Mouse (Mus musculus) midbrain, embryonic 16.5 days (tissue): ENCODE measurements around the gene Gmds. TPM values are rescaled to one million over a fixed set of nuclear protein-coding genes. Genes with fewer than 3 reads are reported as not detected.
A peak's percentile ranks its signal among the peaks of the same experiment; 100 is the strongest.

ENCODE experiments used
- ATAC-seq: fragments of 200-750 bp; cut with Nextera tagmentation; 2 replicates; pipeline ENCODE4 v1.8.0; 2017; ENCODE audit warnings: moderate TSS enrichment
- H3K27ac ChIP-seq: fragments of 300-500 bp; sonication (generic); 2 replicates; pipeline ENCODE4 v1.5.1; 2014; ENCODE audit warnings: mild to moderate bottlenecking, low read length, mixed read lengths
- H3K27me3 ChIP-seq: fragments of 300-500 bp; sonication (generic); 2 replicates; pipeline ENCODE4 v1.6.1; 2014; ENCODE audit warnings: low read depth, low read length, mixed read lengths; ENCODE audit not compliant: control insufficient read depth, insufficient read depth
- H3K36me3 ChIP-seq: fragments of 300-500 bp; sonication (generic); 2 replicates; pipeline ENCODE4 v1.6.1; 2014; ENCODE audit warnings: mild to moderate bottlenecking, low read length, moderate library complexity, mixed read lengths; ENCODE audit not compliant: control insufficient read depth, insufficient read depth
- H3K4me1 ChIP-seq: fragments of 300-500 bp; sonication (generic); 2 replicates; pipeline ENCODE4 v1.6.1; 2014; ENCODE audit warnings: mild to moderate bottlenecking, low read length, mixed read lengths; ENCODE audit not compliant: control insufficient read depth, insufficient read depth
- H3K4me2 ChIP-seq: fragments of 300-500 bp; sonication (generic); 2 replicates; pipeline ENCODE4 v1.6.1; 2014; ENCODE audit warnings: mild to moderate bottlenecking, low read length, mixed read lengths
- H3K4me3 ChIP-seq: fragments of 300-500 bp; sonication (generic); 2 replicates; pipeline ENCODE4 v1.5.1; 2014; ENCODE audit warnings: low read depth, mild to moderate bottlenecking, low read length, moderate library complexity, mixed read lengths
- H3K9ac ChIP-seq: fragments of 300-500 bp; sonication (generic); 2 replicates; pipeline ENCODE4 v1.6.1; 2014; ENCODE audit warnings: low read depth, low read length, mixed read lengths
- H3K9me3 ChIP-seq: fragments of 300-500 bp; sonication (generic); replicated peaks from 2 replicates; pipeline ENCODE4 v1.6.1; 2014; ENCODE audit warnings: mild to moderate bottlenecking, low read length, mixed read lengths; ENCODE audit not compliant: control insufficient read depth, poor library complexity, severe bottlenecking
- whole genome bisulfite sequencing: fragments of 180-500 bp; shearing (Covaris S2); extraction: QIAGEN DNeasy Blood & Tissue Kit; methylation state at CpG from one replicate; pipeline ENCODE4 v1.1.7; 2014; 5-methylcytosine and 5-hydroxymethylcytosine counted together
- polyA plus RNA-seq: library from polyadenylated mRNA; unstranded; fragments of >200 nt; fragmentation: Nextera tagmentation; extraction: Ambion mirVana; gene quantifications from 2 replicates; pipeline ENCODE4 v1.2.1, GENCODE M21; 2015

The Gmds gene
- polyA plus RNA-seq, 1 experiment from 2014 or later = 34.9 TPM

GRCm38 (mm10) chr13:32235046-32235445 lies 103.5 kb downstream of the Gmds start:
- H3K4me2 ChIP-seq = no peak overlapping the region
- no peak overlapping the region for H3K27ac ChIP-seq
- no peak overlapping the region for H3K9ac ChIP-seq
- H3K4me3 ChIP-seq = no peak overlapping the region
- H3K27me3 ChIP-seq = no peaks in the 10 kb centered on the region
- no peaks in the 10 kb centered on the region for H3K4me1 ChIP-seq
- ATAC-seq = no peak
- no peaks in the 10 kb centered on the region for H3K9me3 ChIP-seq
- no peaks in the 10 kb centered on the region for H3K36me3 ChIP-seq
- WGBS = 95% methylated on average over 4 of the region's 4 CpGs

- ATAC-seq = no peak
- H3K27me3 ChIP-seq = no peaks in the 10 kb centered on the region
- WGBS = 86% methylated on average over 9 of the region's 9 CpGs
- H3K9me3 ChIP-seq = no peaks in the 10 kb centered on the region
- H3K4me1 ChIP-seq = no peaks in the 10 kb centered on the region
- H3K27ac ChIP-seq = no peak overlapping the region
- H3K9ac ChIP-seq = no peak overlapping the region
- H3K4me3 ChIP-seq = no peak overlapping the region
- no peak overlapping the region for H3K4me2 ChIP-seq
- no peaks in the 10 kb centered on the region for H3K36me3 ChIP-seq
These were observed 104.5 kb downstream of the Gmds start for GRCm38 (mm10) chr13:32234019-32234418.

- no peak for ATAC-seq
- WGBS = 90% methylated on average over 5 of the region's 5 CpGs
- no peak overlapping the region for H3K27ac ChIP-seq
These were observed 106.1 kb downstream of the Gmds start for GRCm38 (mm10) chr13:32232391-32232790.

DNA sequence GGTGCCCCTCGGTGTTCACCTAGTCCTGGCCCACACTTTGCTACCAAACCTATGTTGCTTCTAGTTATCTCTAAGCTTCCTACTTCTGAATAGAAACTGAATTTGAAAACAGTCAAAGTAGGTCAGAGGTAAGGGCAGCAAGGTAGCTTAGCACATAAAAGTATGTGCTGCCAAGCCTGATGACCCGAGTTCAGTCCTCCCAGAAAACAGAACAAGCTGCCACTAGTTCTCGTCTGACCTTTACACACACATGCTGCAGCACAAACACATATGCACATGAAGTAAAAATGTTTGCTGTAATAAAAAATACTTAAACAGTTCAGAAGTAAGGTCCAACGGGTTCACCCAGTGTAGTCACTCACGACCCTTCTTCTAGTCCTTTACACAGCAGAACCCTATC lies 106.6 kb downstream of the Gmds start:
- no peak overlapping the region for H3K27ac ChIP-seq
- H3K4me3 ChIP-seq = no peak overlapping the region
- H3K36me3 ChIP-seq = no peaks in the 10 kb centered on the region
- no peaks in the 10 kb centered on the region for H3K9me3 ChIP-seq
- H3K4me1 ChIP-seq = no peaks in the 10 kb centered on the region
- no peaks in the 10 kb centered on the region for H3K27me3 ChIP-seq
- H3K4me2 ChIP-seq = no peak overlapping the region
- 90% methylated on average over 5 of the region's 5 CpGs for WGBS
- ATAC-seq = no peak
- no peak overlapping the region for H3K9ac ChIP-seq

More at GRCm38 (mm10) chr13:32232391-32232790, 106.1 kb downstream of the Gmds start:
- H3K36me3 ChIP-seq = no peaks in the 10 kb centered on the region
- no peak overlapping the region for H3K4me2 ChIP-seq
- no peaks in the 10 kb centered on the region for H3K27me3 ChIP-seq
- H3K9me3 ChIP-seq = no peaks in the 10 kb centered on the region
- no peak overlapping the region for H3K9ac ChIP-seq
- H3K4me1 ChIP-seq = no peaks in the 10 kb centered on the region
- H3K4me3 ChIP-seq = no peak overlapping the region

DNA sequence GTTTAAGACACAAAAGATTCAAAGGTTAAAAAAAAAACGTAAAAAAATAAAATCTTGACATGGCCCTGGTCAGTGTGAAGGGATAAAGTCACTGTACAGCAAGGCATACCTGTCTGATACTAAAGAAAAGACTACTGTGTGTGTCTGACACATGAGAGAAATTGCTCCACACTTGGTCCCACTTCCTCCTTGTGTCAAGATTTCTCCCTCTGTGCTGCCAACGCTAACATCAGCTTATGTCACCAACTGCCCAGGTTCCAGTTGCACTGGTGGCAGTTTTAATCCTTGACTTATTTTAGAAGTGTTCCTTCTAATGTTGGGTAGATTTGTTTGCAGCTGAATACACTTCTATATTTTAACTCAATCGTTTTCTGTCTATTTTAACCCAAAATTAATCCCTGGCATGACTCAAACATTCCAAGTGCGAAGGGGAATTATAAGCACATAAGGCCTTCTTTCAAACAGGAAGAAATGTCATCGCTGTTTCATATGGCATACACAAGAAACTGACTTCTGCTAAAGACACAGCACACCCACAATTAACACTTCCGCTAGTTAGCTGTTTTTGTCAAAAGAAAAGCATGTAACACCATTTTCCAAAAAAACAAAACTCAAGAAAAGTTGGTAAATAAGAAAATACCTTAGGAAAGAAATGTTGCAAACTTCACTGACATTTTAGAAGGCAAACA lies 110.5 kb downstream of the Gmds start:
- no peaks in the 10 kb centered on the region for H3K4me1 ChIP-seq
- no peak overlapping the region for H3K4me3 ChIP-seq
- no peaks in the 10 kb centered on the region for H3K9me3 ChIP-seq
- H3K9ac ChIP-seq = no peak overlapping the region
- H3K36me3 ChIP-seq = no peaks in the 10 kb centered on the region
- H3K27ac ChIP-seq = no peak overlapping the region
- no peaks in the 10 kb centered on the region for H3K27me3 ChIP-seq
- H3K4me2 ChIP-seq = no peak overlapping the region
- no peak for ATAC-seq
- WGBS = 86% methylated on average over 6 of the region's 6 CpGs

DNA sequence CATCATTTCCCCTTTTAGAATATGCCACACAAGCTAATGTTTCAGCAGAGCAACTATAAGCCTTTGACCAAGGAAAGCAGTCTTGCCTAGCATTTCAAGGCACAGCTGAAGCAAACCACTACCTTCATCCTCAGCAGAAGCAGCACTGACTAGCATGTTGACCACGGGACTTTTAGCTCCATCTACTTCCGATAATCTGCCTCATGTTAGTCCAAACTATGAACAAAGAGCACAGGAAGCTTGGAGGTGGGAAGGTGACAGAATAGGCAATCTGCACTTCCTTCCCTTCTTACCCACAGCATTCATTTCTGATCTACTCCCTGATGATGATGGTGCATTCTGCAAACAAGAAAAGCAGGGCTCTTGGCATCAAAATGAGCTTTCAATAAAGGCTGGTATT lies 120.9 kb downstream of the Gmds start:
- no peak overlapping the region for H3K9ac ChIP-seq
- 89% methylated on average over 2 of the region's 2 CpGs for WGBS
- H3K9me3 ChIP-seq = no peaks in the 10 kb centered on the region
- H3K4me1 ChIP-seq = no peaks in the 10 kb centered on the region
- H3K27ac ChIP-seq = no peak overlapping the region
- H3K27me3 ChIP-seq = no peaks in the 10 kb centered on the region
- no peak overlapping the region for H3K4me3 ChIP-seq
- no peak for ATAC-seq
- H3K4me2 ChIP-seq = no peak overlapping the region
- no peaks in the 10 kb centered on the region for H3K36me3 ChIP-seq

DNA sequence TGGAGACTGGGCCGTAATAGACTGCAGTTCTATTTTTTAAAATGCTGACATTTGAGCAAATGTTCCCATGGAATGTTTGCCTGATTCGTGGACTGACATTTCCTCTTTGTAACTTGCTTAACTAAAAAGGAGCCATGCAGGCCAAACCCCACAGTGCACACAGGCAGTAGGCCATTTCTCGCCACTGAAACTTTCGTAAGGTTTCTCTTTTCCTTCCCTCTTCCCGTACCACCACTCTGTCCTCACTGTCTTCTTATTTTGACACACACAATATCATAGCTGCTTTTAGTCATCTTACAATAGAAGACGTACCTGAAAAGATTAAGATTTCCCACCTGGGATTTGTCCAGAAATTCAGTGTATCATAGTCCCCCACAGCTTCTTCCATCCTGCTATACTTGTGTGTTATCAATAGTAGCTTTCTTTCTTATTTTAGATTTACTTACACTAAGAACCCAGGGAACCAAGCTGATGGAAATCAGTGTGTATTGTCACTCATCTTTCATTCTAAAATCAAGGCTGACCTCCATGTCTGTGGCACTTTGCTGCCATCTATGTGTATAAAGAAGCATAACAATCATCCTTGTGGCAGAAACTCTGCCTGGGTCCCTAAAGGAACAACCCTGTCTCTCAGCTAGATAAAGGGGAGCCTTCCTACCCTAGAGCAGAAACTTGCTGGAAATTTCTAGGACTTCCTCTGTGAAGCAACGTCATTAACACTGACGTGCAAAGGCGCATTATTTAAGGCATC lies 124.7 kb downstream of the Gmds start:
- Histone ChIP-seq H3K4me2 (no peak overlapping the region), H3K4me1 (no peaks in the 10 kb centered on the region), H3K27me3 (no peaks in the 10 kb centered on the region), H3K27ac (no peak overlapping the region), H3K9me3 (no peaks in the 10 kb centered on the region), H3K36me3 (no peaks in the 10 kb centered on the region), H3K9ac (no peak overlapping the region), H3K4me3 (no peak overlapping the region)
- WGBS = 61% methylated on average over 9 of the region's 9 CpGs
- ATAC-seq = peak; percentile 79

DNA sequence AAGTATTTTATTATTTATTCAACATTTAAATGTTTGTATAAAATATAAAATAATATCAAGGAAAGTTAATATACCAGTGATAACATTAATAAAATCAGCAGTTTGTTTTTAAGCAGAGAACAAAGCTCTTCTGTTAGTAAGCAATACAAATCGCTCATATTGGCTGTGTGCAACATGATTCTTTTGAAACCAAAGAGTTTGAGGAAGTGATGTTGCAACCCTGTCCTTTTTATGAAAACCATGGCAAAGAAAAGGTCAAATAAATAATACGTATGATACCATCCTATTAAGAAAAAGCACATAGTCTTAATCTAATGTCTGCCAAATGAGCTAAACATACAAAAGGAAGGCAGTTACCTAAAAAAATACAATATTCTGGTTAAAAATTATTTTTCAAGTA lies 126.4 kb downstream of the Gmds start:
- Histone ChIP-seq H3K4me1 (no peaks in the 10 kb centered on the region), H3K27me3 (no peaks in the 10 kb centered on the region), H3K9ac (no peak overlapping the region), H3K9me3 (no peaks in the 10 kb centered on the region), H3K27ac (no peak overlapping the region), H3K36me3 (no peaks in the 10 kb centered on the region), H3K4me3 (no peak overlapping the region), H3K4me2 (no peak overlapping the region)
- WGBS = 83% methylated on average over 2 of the region's 2 CpGs
- ATAC-seq = no peak

DNA sequence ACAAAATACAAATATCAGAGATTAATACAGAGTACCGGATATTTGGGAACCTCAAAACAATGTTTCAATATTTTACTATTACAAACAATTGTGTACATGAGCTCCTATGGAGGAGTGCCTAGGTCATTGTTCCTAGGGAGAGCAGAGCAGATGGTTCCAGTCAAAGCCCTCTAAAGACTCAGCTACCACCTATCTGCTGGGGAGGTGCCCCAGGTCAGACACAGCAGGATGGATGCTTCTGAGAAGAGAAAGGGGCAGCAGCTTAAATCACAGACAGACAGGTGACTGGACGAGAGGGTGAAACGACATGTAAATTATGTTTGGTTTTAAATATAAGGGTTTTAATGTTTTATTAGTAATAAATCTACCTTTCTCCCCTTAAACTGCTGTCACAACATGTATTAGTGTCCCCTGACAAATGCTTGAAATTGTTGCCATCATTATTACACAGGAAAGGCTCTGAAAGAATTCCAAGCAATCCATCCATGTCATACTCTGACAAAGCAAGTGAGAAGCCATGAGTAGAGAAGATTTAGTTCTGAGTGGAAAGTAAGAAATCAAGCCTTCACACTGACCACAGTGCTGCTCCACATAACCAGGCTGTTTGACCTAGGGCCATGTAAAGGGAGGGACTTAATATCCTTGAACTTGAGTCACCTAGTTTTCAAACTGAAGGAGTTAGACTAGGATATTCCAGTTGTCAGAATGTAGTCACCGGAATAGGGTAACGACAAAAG lies 131.2 kb downstream of the Gmds start:
- H3K4me1 ChIP-seq = no peaks in the 10 kb centered on the region
- no peak overlapping the region for H3K27ac ChIP-seq
- no peaks in the 10 kb centered on the region for H3K27me3 ChIP-seq
- H3K36me3 ChIP-seq = no peaks in the 10 kb centered on the region
- no peak overlapping the region for H3K9ac ChIP-seq
- no peak for ATAC-seq
- WGBS = 85% methylated on average over 5 of the region's 5 CpGs
- no peaks in the 10 kb centered on the region for H3K9me3 ChIP-seq
- no peak overlapping the region for H3K4me3 ChIP-seq
- H3K4me2 ChIP-seq = no peak overlapping the region
